In the genomic region with DNA sequence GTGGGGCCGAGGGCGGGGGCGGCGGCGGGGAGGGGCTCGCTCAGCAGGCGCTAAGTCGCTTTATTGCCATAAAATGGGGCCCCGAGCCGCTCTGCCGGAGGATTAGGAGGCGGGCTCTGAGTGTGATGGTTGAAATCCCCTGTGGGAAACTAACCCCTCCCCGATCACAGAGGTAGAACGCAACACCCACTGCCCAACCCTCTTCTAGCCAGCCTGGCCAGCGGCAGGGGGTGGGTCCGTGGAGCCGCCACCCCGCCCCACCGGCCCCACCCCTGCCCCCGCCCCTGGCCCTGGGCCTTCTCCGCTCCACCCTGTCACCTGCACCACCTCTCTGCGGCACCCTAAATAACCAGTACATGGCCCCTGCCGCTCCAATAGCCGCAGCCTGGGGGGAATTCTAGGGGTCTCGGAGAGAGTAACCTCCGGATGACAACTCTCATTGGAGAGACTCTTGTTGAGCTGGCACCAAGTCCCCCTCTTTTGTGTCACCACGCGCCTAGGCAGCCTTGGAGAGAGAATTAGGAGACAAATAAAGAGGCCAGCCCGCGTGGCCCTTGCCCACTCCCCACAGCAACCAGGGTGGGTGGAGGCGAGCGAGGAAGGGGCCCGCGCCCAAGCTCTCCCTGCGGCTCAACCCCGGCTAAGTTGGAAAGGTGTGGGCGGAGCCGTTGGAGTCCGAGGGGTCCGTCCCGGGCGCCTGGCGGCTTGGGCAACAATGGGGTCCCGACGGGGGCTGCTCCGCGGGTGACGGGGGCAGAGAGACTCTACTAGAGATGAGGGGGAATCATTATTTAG, we compare ENCODE assay signal across 8 mouse cellular contexts. TPM values are rescaled to one million over a fixed set of nuclear protein-coding genes. Genes with fewer than 3 reads are reported as not detected.
DNase-seq lines count a peak whose midpoint lies in the region; ATAC-seq and TF ChIP-seq lines count a peak whose summit lies in the region.

No protein-coding gene starts in this region.

- DNase-seq in 3T3-L1 (ENCODE audit: low read depth, low spot score) (peak; percentile 24), liver (peak; percentile 74)
- DNase-seq in adrenal gland, postnatal 36 days, result peak; percentile 83 to 84
- peak; percentile 89 for DNase-seq in midbrain, postnatal 0 days (ENCODE audit: low spot score)
- DNase-seq in spleen, adult 2 months (ENCODE audit: low read depth in 1 of 2, low spot score in 2 of 2), result peak; percentile 50 to 56

- WGBS in embryonic facial prominence, embryonic 15.5 days, result under 1% methylated on average over 44 of the region's 48 CpGs
- 0% methylated on average over 39 of the region's 48 CpGs for WGBS in heart, embryonic 11.5 days (ENCODE audit: insufficient replicate concordance)
- 1% methylated on average over 42 of the region's 48 CpGs for WGBS in kidney, embryonic 14.5 days
- under 1% methylated on average over 44 of the region's 48 CpGs for WGBS in midbrain, postnatal 0 days
- under 1% methylated on average over 48 of the region's 48 CpGs for WGBS in spleen, adult 2 months

- H3K4me3 ChIP-seq in embryonic facial prominence, embryonic 15.5 days (replicated peaks), result peak overlapping the region; percentile 62
- peak overlapping the region; percentile 65 for H3K4me3 ChIP-seq in heart, embryonic 11.5 days (ENCODE audit: low read depth, low read length)
- peak overlapping the region; percentile 58 for H3K4me3 ChIP-seq in kidney, embryonic 14.5 days (ENCODE audit: low read length)
- H3K4me3 ChIP-seq in midbrain, postnatal 0 days (ENCODE audit: low read depth, low read length), result peak overlapping the region; percentile 54
- H3K4me3 ChIP-seq in spleen, adult 2 months (ENCODE audit: extremely low read depth, insufficient read depth, insufficient read length), result peak overlapping the region; percentile 64

- peak; percentile 92 for ATAC-seq in embryonic facial prominence, embryonic 15.5 days (ENCODE audit: insufficient number of reproducible peaks, low FRiP score, low TSS enrichment, low read depth)
- ATAC-seq in heart, embryonic 11.5 days (replicated peaks; ENCODE audit: insufficient number of reproducible peaks, low FRiP score, low TSS enrichment), result peak; percentile 70
- peak; percentile 92 for ATAC-seq in kidney, embryonic 14.5 days (ENCODE audit: low FRiP score, low TSS enrichment)
- peak; percentile 77 for ATAC-seq in midbrain, postnatal 0 days (ENCODE audit: low FRiP score)

- H3K4me2 ChIP-seq in embryonic facial prominence, embryonic 15.5 days (replicated peaks), result peak overlapping the region; percentile 96
- H3K4me2 ChIP-seq in heart, embryonic 11.5 days, result peak overlapping the region; percentile 97
- peak overlapping the region; percentile 89 for H3K4me2 ChIP-seq in kidney, embryonic 14.5 days (replicated peaks; ENCODE audit: low read depth, low read length)
- H3K4me2 ChIP-seq in midbrain, postnatal 0 days (ENCODE audit: low read depth, low read length, poor library complexity, severe bottlenecking), result peak overlapping the region; percentile 84

- no peaks in the 10 kb centered on the region for H3K36me3 ChIP-seq in embryonic facial prominence, embryonic 15.5 days
- H3K36me3 ChIP-seq in heart, embryonic 11.5 days (ENCODE audit: control insufficient read depth, insufficient read depth, low read length), result no peaks in the 10 kb centered on the region
- H3K36me3 ChIP-seq in kidney, embryonic 14.5 days (ENCODE audit: control insufficient read depth, insufficient read depth, low read length), result no peaks in the 10 kb centered on the region
- no peaks in the 10 kb centered on the region for H3K36me3 ChIP-seq in midbrain, postnatal 0 days (ENCODE audit: insufficient read depth, low read length)
- no peaks in the 10 kb centered on the region for H3K36me3 ChIP-seq in spleen, adult 2 months (ENCODE audit: control insufficient read depth, insufficient read depth, low read length)

- peak overlapping the region; percentile 94 for H3K27ac ChIP-seq in embryonic facial prominence, embryonic 15.5 days (replicated peaks)
- H3K27ac ChIP-seq in heart, embryonic 11.5 days (ENCODE audit: low read depth, low read length), result peak overlapping the region; percentile 75
- peak overlapping the region; percentile 84 for H3K27ac ChIP-seq in kidney, embryonic 14.5 days (ENCODE audit: low read depth, low read length)
- H3K27ac ChIP-seq in midbrain, postnatal 0 days (ENCODE audit: low read depth, low read length), result peak overlapping the region; percentile 96
- H3K27ac ChIP-seq in spleen, adult 2 months (ENCODE audit: insufficient read depth, low read length), result no peak overlapping the region

- H3K9ac ChIP-seq in embryonic facial prominence, embryonic 15.5 days, result peak overlapping the region; percentile 46
- H3K9ac ChIP-seq in heart, embryonic 11.5 days (ENCODE audit: low read depth, low read length), result peak overlapping the region; percentile 73
- peak overlapping the region; percentile 61 for H3K9ac ChIP-seq in kidney, embryonic 14.5 days (ENCODE audit: low read depth, low read length)
- H3K9ac ChIP-seq in midbrain, postnatal 0 days (replicated peaks; ENCODE audit: low read length, poor library complexity, severe bottlenecking), result peak overlapping the region; percentile 80

- no peak for TF ChIP-seq POLR2A in spleen, adult 2 months (IDR thresholded peaks at IDR 0.05; ENCODE audit: low read depth, low read length)

- H3K9me3 ChIP-seq in embryonic facial prominence, embryonic 15.5 days (replicated peaks), result no peaks in the 10 kb centered on the region
- no peaks in the 10 kb centered on the region for H3K9me3 ChIP-seq in heart, embryonic 11.5 days (replicated peaks; ENCODE audit: control insufficient read depth, low read length)
- no peaks in the 10 kb centered on the region for H3K9me3 ChIP-seq in kidney, embryonic 14.5 days (ENCODE audit: control insufficient read depth, low read length)
- no peaks in the 10 kb centered on the region for H3K9me3 ChIP-seq in midbrain, postnatal 0 days (ENCODE audit: low read length)

- H3K4me1 ChIP-seq in embryonic facial prominence, embryonic 15.5 days, result peaks cover 34% of the 10 kb centered on the region
- H3K4me1 ChIP-seq in heart, embryonic 11.5 days (ENCODE audit: control insufficient read depth, insufficient read depth, low read length), result no peaks in the 10 kb centered on the region; the same call in 1 of the 2 replicates
- peaks cover 15% of the 10 kb centered on the region; the same call in 1 of the 2 replicates for H3K4me1 ChIP-seq in kidney, embryonic 14.5 days (ENCODE audit: control insufficient read depth, insufficient read depth, low read length)
- no peaks in the 10 kb centered on the region for H3K4me1 ChIP-seq in midbrain, postnatal 0 days (ENCODE audit: insufficient read depth, low read length)
- H3K4me1 ChIP-seq in spleen, adult 2 months (ENCODE audit: control insufficient read depth, insufficient read depth, insufficient read length), result peaks cover 6% of the 10 kb centered on the region

- H3K27me3 ChIP-seq in embryonic facial prominence, embryonic 15.5 days, result no peaks in the 10 kb centered on the region
- no peaks in the 10 kb centered on the region for H3K27me3 ChIP-seq in heart, embryonic 11.5 days (ENCODE audit: control insufficient read depth, insufficient read depth, low read length)
- no peaks in the 10 kb centered on the region for H3K27me3 ChIP-seq in kidney, embryonic 14.5 days (ENCODE audit: control insufficient read depth, insufficient read depth, low read length)
- no peaks in the 10 kb centered on the region for H3K27me3 ChIP-seq in midbrain, postnatal 0 days (ENCODE audit: insufficient read depth, low read length)
- H3K27me3 ChIP-seq in spleen, adult 2 months (ENCODE audit: control insufficient read depth, insufficient read depth, low read length), result peaks cover 20% of the 10 kb centered on the region

- TF ChIP-seq CTCF in midbrain, postnatal 0 days (IDR thresholded peaks at IDR 0.05), result no peak
- no peak for TF ChIP-seq CTCF in spleen, adult 2 months (IDR thresholded peaks at IDR 0.05; ENCODE audit: extremely low read depth, insufficient read depth, insufficient read length, insufficient replicate concordance)

RNA-seq across cellular contexts. Expression of a gene that starts 0.6 kb away (rescaled TPM):
- 10 to 100 TPM; 19.6 to 24.9 TPM for total RNA-seq in adrenal gland, postnatal 36 days (2021)
- polyA plus RNA-seq in embryonic facial prominence, embryonic 15.5 days (2015; fragmentation: Nextera tagmentation; extraction: Ambion mirVana), result 22.8 and 25.6 TPM in 2 replicates
- polyA plus RNA-seq in heart, embryonic 11.5 days (2014; fragmentation: Nextera tagmentation; extraction: Ambion mirVana), result 5.8 and 7.3 TPM in 2 replicates
- 7.1 and 10.1 TPM in 2 replicates for polyA plus RNA-seq in kidney, embryonic 14.5 days (2014; fragmentation: Nextera tagmentation; extraction: Ambion mirVana)
- 53.6 and 61.1 TPM in 2 replicates for total RNA-seq in midbrain, postnatal 0 days (2014; rRNA removed)
- 23.0 and 26.7 TPM in 2 replicates for polyA plus RNA-seq in midbrain, postnatal 0 days (2015; fragmentation: Nextera tagmentation; extraction: Ambion mirVana)
- 1.9 and 2.5 TPM in 2 replicates for polyA plus RNA-seq in spleen, adult 2 months (2012; rRNA removed)

Comparison
In these comparisons a context has a peak if more than half of its experiments do, and no peak if none do; other contexts are left out.
1. DNase-seq: peak in every context shown above with its lines; median percentile 89 in midbrain, postnatal 0 days; 84 in adrenal gland, postnatal 36 days; 74 in liver; 53 in spleen, adult 2 months; 24 in 3T3-L1.